Mouse (Mus musculus) gastrocnemius, postnatal 14 days (tissue): Measurements from ENCODE around the gene Cdk17. TPM values are rescaled to one million over a fixed set of nuclear protein-coding genes. Genes with fewer than 3 reads are reported as not detected.

Experiments used
- DNase-seq: peaks from one replicate; pipeline ENCODE4 v3.0.0; 2021; ENCODE audit warnings: mixed read lengths
- intact Hi-C: fragments of 180-260 bp; cut with DNase I; formaldehyde crosslinking; loops from one replicate; pipeline ENCODE4 v1.15.1; 2025; ENCODE audit warnings: low total_unique reads
- microRNA-seq, 2 experiments: library from miRNA; unstranded; fragments of <30 nt; microRNA quantifications; one replicate each; pipeline ENCODE4 v1.2.0; 2021
- total RNA-seq, 2 experiments: library from RNA; stranded (reverse); gene quantifications; 2 replicates each; pipeline ENCODE4 v1.2.3; 2021

Cdk17 gene
- total RNA-seq, 2 experiments from 2014 or later = 9.8 to 11.9 TPM

- intact Hi-C loops = no loop called here
- no peak for DNase-seq
These were observed 134.0 kb downstream of the Cdk17 start for GRCm38 (mm10) chr10:93294547-93295219.

- intact Hi-C loops = no loop called here
- DNase-seq = no peak
These were observed 137.1 kb downstream of the Cdk17 start for GRCm38 (mm10) chr10:93297774-93298173.

DNA sequence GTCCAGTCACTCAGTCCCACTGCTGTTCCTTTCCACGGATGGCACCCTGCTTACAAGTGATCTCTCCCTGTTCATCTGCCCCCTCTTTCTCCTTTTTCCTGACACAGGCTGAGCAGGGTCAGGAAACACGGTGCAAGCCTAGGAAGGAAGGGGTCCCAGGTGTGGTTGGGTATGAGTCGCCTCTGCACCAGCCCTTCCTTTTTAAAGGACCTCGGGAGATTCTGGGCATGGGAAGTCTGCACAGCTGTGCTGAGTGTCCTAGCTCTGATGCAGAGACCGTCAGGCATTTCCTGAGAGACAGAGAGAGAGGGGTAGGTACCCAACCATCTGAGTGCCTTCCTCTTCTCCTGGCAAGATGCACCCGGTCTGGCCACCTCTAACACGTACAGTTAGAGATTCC is 137.5 kb downstream of the Cdk17 start:
- intact Hi-C loops = no loop called here
- no peak for DNase-seq

GRCm38 (mm10) chr10:93301831-93302230 is 141.2 kb downstream of the Cdk17 start:
- no peak for DNase-seq
- intact Hi-C loops = no loop called here

GRCm38 (mm10) chr10:93303231-93303630 is 142.6 kb downstream of the Cdk17 start:
- intact Hi-C loops = no loop called here
- DNase-seq = no peak

DNA sequence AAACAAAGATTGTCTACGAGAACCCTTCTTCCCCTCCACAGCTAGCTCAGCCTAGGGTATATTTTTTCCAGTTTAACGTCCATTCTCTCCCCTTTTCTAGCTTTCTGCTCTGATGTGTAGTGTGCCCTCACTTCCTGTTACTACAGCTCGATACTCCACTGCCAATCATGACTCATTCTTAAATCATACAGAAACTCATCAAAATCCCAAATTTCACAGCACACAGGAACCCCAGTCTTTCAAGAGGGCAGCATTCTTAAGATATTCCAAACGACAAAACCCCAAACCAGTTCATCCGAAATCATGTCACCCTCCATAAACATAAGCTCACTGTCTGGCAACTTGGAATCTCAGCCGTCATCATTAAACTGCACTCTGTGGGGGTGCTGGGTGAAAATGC is 145.3 kb downstream of the Cdk17 start:
- no peak for DNase-seq
- intact Hi-C loops = no loop called here

- intact Hi-C loops = no loop called here
These were observed 145.7 kb downstream of the Cdk17 start for GRCm38 (mm10) chr10:93306367-93306766.

DNA sequence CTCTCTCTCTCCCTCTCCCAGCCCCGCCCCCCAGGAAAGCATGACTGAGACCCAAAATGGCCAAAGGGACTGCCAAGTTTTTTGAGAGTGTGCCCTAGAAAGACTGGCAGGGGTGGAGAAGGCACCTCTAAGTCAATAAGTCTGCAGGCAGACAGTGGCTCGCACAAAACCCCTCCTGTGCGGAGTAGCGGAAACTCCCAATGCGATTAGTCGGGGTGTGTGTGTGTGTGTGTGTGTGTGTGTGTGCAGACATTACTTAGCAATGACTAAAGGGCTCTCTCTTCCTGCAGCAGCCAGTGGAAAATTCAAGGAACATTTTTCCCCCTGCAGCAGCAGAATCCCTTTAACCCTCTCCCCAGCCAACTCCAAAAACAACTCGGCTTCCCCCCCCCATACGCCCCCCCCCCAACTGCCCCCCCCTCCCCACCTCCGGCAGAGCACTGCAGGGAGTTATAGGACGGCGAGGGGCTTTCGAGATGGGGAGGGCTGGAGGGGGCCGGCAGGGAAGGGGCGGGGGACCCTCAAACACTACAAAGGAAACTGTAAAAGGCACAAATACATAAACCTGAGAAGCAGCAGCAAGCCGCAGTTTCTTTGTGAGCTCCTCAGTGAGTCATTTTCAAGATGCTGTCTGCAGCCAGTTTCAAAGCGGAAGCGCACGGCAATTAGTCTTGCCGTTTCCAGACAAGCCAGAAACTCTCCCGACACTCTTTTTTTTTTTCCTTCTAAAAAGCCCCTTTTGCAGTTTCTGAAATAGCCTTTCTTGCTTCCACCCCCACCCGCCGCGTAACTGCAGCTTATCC is 148.7 kb downstream of the Cdk17 start:
- peak; percentile 39 for DNase-seq
- intact Hi-C loops = no loop called here

More at GRCm38 (mm10) chr10:93306367-93306766, 145.7 kb downstream of the Cdk17 start:
- no peak for DNase-seq

GRCm38 (mm10) chr10:93309934-93310621 is 149.4 kb downstream of the Cdk17 start:
- intact Hi-C loops = no loop called here
- DNase-seq = peak; percentile 36

DNA sequence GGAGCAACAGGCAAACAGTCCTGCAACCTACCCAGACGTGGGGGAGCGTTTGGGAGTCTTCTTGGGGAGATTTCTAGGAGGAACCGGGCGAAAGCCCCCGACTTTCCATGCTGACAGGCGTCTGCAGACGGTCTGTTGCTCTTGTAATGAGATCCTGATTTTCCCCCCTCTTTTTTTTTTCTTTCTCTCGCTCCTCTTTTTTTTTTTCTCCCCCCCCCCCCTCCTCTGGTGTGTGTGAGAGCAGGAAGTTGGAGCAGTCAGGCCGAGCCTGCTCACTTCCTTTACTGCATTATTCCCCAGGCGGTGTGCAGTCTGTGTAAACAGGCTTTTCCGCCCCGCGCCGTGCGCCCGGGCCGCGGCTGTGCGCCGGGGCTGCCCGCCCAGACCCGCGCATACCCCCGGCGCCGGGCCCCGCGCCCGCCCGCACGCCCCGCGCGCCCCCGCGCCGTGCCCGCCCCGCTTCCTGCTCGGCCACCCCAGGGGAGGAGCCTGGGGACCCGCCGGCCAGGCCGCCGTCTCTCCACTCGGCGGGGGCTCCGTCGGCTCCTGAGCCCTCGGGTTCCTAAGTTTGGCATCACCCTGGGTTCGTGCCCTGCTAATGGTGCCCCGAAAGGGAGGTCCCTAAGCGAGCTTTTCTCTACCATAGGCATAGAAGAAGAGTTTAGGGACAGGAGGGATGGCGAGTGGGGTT is 150.2 kb downstream of the Cdk17 start, which contains the start of gene Elk3:
Elk3 (minus strand) TSS at position 415 of the 691 bp plus-strand sequence.
- DNase-seq = peak; percentile 53
- intact Hi-C loops = no loop called here

- intact Hi-C loops = no loop called here
- no peak for DNase-seq
These were observed 150.9 kb downstream of the Cdk17 start for GRCm38 (mm10) chr10:93311576-93311975.

Small RNAs within 50 kb of the gene (microRNA-seq; reads per million reads assigned to microRNA genes)
- 0 reads per million in 2 experiments for gene Mir1931

Other genes with a start within 250 kb of the Cdk17 start
- gene Cfap54, start 79.3 kb upstream of the Cdk17 start, total RNA-seq = 1 to 10 TPM in 1 of 2 experiments, under 1 TPM in 1; 0.66 to 1.4 TPM
- gene Elk3, start 150.3 kb downstream of the Cdk17 start, total RNA-seq = 10 to 100 TPM; 31.7 to 32.9 TPM